Mouse (Mus musculus) lung, embryonic 14.5 days (tissue): ENCODE data around the gene Gcnt2. TPM values are rescaled to one million over a fixed set of nuclear protein-coding genes. Genes with fewer than 3 reads are reported as not detected.
A peak's percentile ranks its signal among the peaks of the same experiment; 100 is the strongest.

Experiments used
- ATAC-seq: fragments of 200-750 bp; cut with Nextera tagmentation; 2 replicates; pipeline ENCODE4 v1.8.0; 2017; ENCODE audit warnings: mild to moderate bottlenecking, moderate TSS enrichment, moderate library complexity; ENCODE audit not compliant: insufficient read depth
- DNase-seq: peaks from one replicate; pipeline ENCODE4 v3.0.0-alpha.2; 2015
- H3K27ac ChIP-seq: fragments of 300-500 bp; sonication (generic); 2 replicates; pipeline ENCODE4 v1.5.1; 2014; ENCODE audit warnings: low read depth, mild to moderate bottlenecking, moderate library complexity
- H3K27me3 ChIP-seq: fragments of 300-500 bp; sonication (generic); 2 replicates; pipeline ENCODE4 v1.6.1; 2014; ENCODE audit warnings: low read length, control low read depth; ENCODE audit not compliant: insufficient read depth
- H3K36me3 ChIP-seq: fragments of 300-500 bp; sonication (generic); 2 replicates; pipeline ENCODE4 v1.6.1; 2014; ENCODE audit warnings: control low read depth; ENCODE audit not compliant: insufficient read depth
- H3K4me1 ChIP-seq: fragments of 300-500 bp; sonication (generic); 2 replicates; pipeline ENCODE4 v1.6.1; 2014; ENCODE audit warnings: antibody characterized with exemption, control low read depth; ENCODE audit not compliant: insufficient read depth
- H3K4me2 ChIP-seq: fragments of 300-500 bp; sonication (generic); 2 replicates; pipeline ENCODE4 v1.6.1; 2014; ENCODE audit warnings: mild to moderate bottlenecking
- H3K4me3 ChIP-seq: fragments of 300-500 bp; sonication (generic); 2 replicates; pipeline ENCODE4 v1.5.1; 2014; ENCODE audit warnings: low read depth, low read length
- H3K9ac ChIP-seq: fragments of 300-500 bp; sonication (generic); 2 replicates; pipeline ENCODE4 v1.6.1; 2014
- H3K9me3 ChIP-seq: fragments of 300-500 bp; sonication (generic); 2 replicates; pipeline ENCODE4 v1.6.1; 2016; ENCODE audit warnings: low read depth, low read length, control low read depth
- CTCF ChIP-seq: IDR thresholded peaks from 2 replicates; pipeline ENCODE4 v1.5.1; 2016; ENCODE audit warnings: antibody characterized with exemption, low read depth
- WGBS: fragments of 180-500 bp; shearing (Covaris S2); extraction: QIAGEN DNeasy Blood & Tissue Kit; methylation state at CpG from one replicate; pipeline ENCODE4 v1.1.7; 2014; 5-methylcytosine and 5-hydroxymethylcytosine counted together
- polyA plus RNA-seq: library from polyadenylated mRNA; unstranded; fragments of >200 nt; fragmentation: Nextera tagmentation; extraction: Ambion mirVana; gene quantifications from 2 replicates; pipeline ENCODE4 v1.2.1, GENCODE M21; 2014

Gcnt2 gene
- polyA plus RNA-seq = 2.5 and 3.2 TPM in 2 replicates

DNA sequence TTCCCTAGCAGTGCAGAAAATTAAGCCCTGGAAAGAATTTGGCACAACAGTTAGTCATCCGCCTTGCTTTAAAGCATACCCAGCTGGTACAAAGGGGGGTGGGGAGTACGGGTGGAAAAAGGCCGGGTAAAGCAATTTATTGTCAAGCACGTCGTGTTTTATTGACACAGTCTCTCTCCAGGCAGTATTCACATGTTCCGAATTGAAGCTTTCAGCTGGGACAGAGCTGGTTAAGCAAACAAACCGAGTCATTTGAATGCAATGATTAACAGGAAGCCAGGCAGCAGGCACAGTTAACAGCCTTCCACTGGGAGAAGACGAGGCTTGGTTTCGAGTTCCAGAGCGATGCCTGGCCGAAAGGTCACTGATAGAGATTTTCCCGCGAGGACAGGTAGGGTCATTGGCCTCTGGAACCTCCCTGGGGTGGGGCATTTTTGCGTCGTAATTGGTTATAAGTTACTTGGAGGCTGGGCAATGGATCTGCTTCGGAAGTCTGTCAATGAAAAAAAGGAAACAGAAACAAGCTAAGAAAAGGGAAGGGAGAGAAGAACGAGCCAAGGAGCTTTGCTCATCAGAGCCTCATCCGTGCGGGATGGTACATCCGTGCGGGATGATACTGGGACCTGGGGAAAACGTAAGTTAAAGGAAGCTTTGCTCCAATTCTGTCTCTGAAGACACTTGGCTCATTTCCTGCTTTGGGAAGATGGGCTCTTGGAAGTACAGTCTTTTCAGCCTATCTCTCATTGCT is at the start of gene Gcnt2:
Gcnt2 (plus strand) TSS at position 103 of the 748 bp plus-strand sequence.
- Histone ChIP-seq H3K27ac (no peak within 1 kb of the TSS), H3K9ac (peak within 1 kb of the TSS; percentile 13; the same call in 1 of the 2 replicates), H3K4me2 (peak within 1 kb of the TSS; percentile 58), H3K4me3 (peak within 1 kb of the TSS; percentile 25), H3K36me3 (no peaks in the 10 kb centered on the region), H3K9me3 (no peaks in the 10 kb centered on the region), H3K4me1 (0 out of 2 replicates have a peak, but pooled peaks cover 2% of the 10 kb centered on the region), H3K27me3 (no peaks in the 10 kb centered on the region)
- WGBS = 25% methylated on average over 22 of the region's 22 CpGs
- no peak for TF ChIP-seq CTCF
- peak; percentile 75 for ATAC-seq
- peak; percentile 67 for DNase-seq

DNA sequence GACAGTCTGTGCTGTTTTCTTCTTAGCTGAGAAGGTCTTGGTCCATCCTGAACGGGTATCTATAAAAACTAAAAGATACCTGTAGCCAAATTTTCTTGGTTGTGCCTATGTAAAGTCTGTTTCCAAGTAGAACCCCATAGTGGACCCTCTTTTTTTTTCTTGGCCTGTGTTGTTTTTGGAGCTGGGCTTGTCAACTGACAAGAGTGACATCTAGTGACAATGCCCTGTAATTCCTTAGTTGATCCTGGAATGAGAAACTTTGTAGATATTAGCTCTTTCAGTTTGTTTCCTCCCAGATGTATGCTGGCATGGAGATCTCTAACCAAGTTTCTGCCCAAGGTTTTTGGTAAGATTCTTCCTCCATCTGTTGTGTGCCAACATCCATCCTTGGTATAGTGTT is 38.9 kb upstream of the Gcnt2 start:
- H3K4me3 ChIP-seq = no peak overlapping the region
- ATAC-seq (no peak), DNase-seq (peak; percentile 13)
- H3K36me3 ChIP-seq = no peaks in the 10 kb centered on the region
- no peaks in the 10 kb centered on the region for H3K4me1 ChIP-seq
- no peaks in the 10 kb centered on the region for H3K9me3 ChIP-seq
- no peak overlapping the region for H3K4me2 ChIP-seq
- TF ChIP-seq CTCF = no peak; the same call in 1 of the 2 replicates
- H3K27me3 ChIP-seq = no peaks in the 10 kb centered on the region
- no peak overlapping the region for H3K9ac ChIP-seq
- 45% methylated on average over 1 of the region's 1 CpGs for WGBS
- no peak overlapping the region for H3K27ac ChIP-seq

DNA sequence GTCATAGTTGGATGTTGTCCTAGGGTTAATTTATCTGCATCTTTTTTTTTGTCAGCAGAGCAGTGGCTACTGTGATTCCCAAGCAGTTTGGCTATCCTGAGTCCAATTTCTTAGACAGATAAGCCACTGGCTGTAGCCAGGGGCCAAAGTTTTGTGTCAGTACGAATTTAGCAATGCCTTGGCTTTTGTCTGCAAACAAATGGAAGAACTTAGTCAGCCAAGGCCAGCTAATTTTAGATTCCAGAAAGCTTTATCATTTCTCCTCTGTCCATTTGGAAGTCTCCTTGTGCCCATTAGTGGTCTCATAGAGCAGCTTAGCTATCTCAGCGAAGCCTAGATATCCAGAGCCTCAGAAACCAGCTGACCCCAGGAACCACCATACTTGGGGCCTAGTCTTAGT is 37.6 kb upstream of the Gcnt2 start:
- H3K4me3 ChIP-seq = no peak overlapping the region
- no peaks in the 10 kb centered on the region for H3K27me3 ChIP-seq
- H3K36me3 ChIP-seq = no peaks in the 10 kb centered on the region
- no peaks in the 10 kb centered on the region for H3K4me1 ChIP-seq
- no peaks in the 10 kb centered on the region for H3K9me3 ChIP-seq
- TF ChIP-seq CTCF = no peak
- no peak for ATAC-seq
- H3K9ac ChIP-seq = no peak overlapping the region
- no peak overlapping the region for H3K4me2 ChIP-seq
- no peak overlapping the region for H3K27ac ChIP-seq
- DNase-seq = no peak
- 66% methylated on average over 2 of the region's 2 CpGs for WGBS

DNA sequence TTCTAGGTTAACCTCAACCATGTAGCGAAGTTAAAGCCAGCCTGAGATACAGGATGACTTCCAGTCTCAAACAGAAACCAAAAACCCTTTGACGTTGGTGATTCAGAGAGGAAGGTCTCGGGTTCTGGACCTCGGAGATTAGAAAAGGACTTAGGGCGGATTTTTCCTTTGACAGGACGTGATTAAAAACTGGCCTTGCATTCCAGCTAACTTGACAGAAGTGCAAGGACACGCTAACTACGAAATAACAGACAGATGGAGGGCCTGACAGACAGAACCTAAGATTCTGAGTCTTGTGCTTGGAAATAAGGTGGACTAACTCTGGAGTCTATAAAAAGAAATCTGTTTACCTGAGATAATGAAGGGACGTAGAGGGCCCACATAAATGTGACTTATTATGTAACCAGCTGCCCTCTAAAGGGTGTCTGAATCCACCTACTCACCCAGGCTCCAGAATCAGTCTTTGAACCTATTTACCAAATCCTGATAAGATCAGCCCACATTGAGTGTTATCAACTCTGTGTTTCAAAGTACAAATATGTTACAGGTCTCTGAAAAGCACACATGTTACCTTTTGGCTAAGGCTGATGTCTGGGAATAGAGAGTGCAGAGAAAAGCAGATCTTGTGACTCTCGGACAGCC is 18.3 kb upstream of the Gcnt2 start:
- no peaks in the 10 kb centered on the region for H3K27me3 ChIP-seq
- TF ChIP-seq CTCF = no peak
- no peak overlapping the region for H3K9ac ChIP-seq
- ATAC-seq = no peak
- no peaks in the 10 kb centered on the region for H3K36me3 ChIP-seq
- H3K4me3 ChIP-seq = no peak overlapping the region
- H3K4me2 ChIP-seq = no peak overlapping the region
- no peak overlapping the region for H3K27ac ChIP-seq
- H3K4me1 ChIP-seq = no peaks in the 10 kb centered on the region
- WGBS = 44% methylated on average over 10 of the region's 10 CpGs
- H3K9me3 ChIP-seq = no peaks in the 10 kb centered on the region
- DNase-seq = no peak

DNA sequence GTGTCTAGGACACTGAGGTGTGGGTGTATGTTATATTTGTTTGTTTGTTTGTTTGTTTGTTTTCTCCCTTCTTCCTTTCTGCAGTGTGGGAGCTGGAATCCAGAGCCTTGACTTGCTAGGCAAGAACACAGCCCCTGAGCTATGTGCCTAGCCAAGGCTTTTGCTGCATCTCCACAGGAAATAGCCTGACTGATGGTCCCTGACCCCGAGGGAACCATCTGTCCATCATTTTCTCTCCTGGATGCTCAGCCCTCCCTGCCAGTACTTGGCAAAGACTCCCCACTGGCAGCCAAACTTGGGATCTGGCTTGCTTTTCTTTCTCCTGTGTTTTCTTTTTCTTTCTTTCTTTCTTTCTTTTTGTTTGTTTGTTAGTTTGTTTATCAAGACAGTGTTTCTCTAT is 17.4 kb upstream of the Gcnt2 start:
- DNase-seq = no peak
- H3K9ac ChIP-seq = no peak overlapping the region

DNA sequence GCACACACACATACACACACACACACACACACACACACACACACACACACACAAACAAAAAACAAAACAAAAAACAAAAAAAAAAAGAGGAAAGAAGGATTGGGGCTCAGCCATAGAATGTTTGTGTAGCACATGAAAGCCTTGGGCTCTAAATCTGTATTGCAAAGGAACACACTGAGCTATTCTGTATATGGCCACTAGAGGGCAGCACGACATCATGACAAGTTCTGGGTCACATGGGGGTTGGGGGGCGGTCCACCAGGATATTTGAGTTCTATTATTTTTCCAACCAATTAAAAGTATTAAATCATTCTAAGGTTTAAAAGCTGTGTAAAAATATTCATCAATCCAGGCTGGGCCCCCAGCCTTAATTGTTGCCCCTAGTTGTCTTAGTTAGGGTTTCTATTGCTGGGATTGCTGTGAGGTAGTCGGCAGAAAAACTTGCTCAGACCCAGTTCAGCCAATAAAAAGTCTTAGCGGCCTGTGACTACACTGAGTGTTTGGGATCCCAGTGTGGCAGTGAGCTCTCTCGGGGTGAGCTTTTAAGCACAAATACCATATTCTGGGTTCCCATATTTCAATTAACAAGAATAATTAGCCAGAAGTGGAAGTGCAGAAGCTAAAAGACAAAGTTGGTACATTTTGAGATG is 16.0 kb upstream of the Gcnt2 start:
- no peaks in the 10 kb centered on the region for H3K9me3 ChIP-seq
- H3K4me2 ChIP-seq = peak overlapping the region; percentile 37; the same call in 1 of the 2 replicates
- H3K4me3 ChIP-seq = no peak overlapping the region
- DNase-seq = peak; percentile 92
- no peaks in the 10 kb centered on the region for H3K4me1 ChIP-seq
- peak; percentile 93 for TF ChIP-seq CTCF
- H3K27ac ChIP-seq = no peak overlapping the region
- no peak overlapping the region for H3K9ac ChIP-seq
- no peaks in the 10 kb centered on the region for H3K27me3 ChIP-seq
- ATAC-seq = peak; percentile 74
- 17% methylated on average over 5 of the region's 5 CpGs for WGBS
- no peaks in the 10 kb centered on the region for H3K36me3 ChIP-seq

More for the DNA sequence above, 17.4 kb upstream of the Gcnt2 start:
- Histone ChIP-seq H3K4me3 (no peak overlapping the region), H3K4me2 (no peak overlapping the region), H3K36me3 (no peaks in the 10 kb centered on the region), H3K4me1 (no peaks in the 10 kb centered on the region), H3K27me3 (no peaks in the 10 kb centered on the region), H3K27ac (no peak overlapping the region), H3K9me3 (no peaks in the 10 kb centered on the region)
- no peak for TF ChIP-seq CTCF
- WGBS = 14% methylated on average over 1 of the region's 1 CpGs
- ATAC-seq = no peak

DNA sequence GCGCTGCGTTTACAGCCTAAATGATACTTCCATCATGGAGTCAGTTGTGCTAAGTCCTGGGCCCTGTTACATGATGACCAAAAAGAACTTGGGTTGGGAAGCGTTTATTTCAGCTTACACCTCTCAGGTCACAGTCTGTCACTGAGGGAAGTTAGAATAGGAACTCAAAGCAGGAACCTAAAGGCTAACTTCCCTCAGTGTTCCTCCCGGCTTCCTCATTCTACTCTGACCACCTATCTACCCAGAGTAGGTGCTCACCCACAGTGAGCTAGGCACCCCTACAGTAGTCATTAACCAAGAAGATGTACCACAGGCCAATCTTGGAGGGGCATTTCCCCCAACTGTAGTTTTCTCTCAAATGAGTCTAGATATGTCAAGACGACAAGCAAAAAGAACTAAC is 15.4 kb upstream of the Gcnt2 start:
- Histone ChIP-seq H3K9ac (no peak overlapping the region), H3K9me3 (no peaks in the 10 kb centered on the region), H3K4me3 (no peak overlapping the region), H3K36me3 (no peaks in the 10 kb centered on the region), H3K27me3 (no peaks in the 10 kb centered on the region), H3K27ac (no peak overlapping the region), H3K4me2 (no peak overlapping the region), H3K4me1 (no peaks in the 10 kb centered on the region)
- no peak for ATAC-seq
- DNase-seq = no peak
- no peak for TF ChIP-seq CTCF
- WGBS = 85% methylated on average over 5 of the region's 5 CpGs
